Mouse (Mus musculus) liver, embryonic 18 days (tissue): ENCODE data around the gene Hcst. TPM values are rescaled to one million over a fixed set of nuclear protein-coding genes. Genes with fewer than 3 reads are reported as not detected.

ENCODE experiments used
- polyA plus RNA-seq: library from polyadenylated mRNA; depleted of rRNA; stranded (reverse); fragments of >200 nt; gene quantifications from 2 replicates; pipeline ENCODE4 v1.2.3, GENCODE M21; 2012; rRNA removed

Gene Hcst
- 9.2 and 10.5 TPM in 2 replicates for polyA plus RNA-seq

DNA sequence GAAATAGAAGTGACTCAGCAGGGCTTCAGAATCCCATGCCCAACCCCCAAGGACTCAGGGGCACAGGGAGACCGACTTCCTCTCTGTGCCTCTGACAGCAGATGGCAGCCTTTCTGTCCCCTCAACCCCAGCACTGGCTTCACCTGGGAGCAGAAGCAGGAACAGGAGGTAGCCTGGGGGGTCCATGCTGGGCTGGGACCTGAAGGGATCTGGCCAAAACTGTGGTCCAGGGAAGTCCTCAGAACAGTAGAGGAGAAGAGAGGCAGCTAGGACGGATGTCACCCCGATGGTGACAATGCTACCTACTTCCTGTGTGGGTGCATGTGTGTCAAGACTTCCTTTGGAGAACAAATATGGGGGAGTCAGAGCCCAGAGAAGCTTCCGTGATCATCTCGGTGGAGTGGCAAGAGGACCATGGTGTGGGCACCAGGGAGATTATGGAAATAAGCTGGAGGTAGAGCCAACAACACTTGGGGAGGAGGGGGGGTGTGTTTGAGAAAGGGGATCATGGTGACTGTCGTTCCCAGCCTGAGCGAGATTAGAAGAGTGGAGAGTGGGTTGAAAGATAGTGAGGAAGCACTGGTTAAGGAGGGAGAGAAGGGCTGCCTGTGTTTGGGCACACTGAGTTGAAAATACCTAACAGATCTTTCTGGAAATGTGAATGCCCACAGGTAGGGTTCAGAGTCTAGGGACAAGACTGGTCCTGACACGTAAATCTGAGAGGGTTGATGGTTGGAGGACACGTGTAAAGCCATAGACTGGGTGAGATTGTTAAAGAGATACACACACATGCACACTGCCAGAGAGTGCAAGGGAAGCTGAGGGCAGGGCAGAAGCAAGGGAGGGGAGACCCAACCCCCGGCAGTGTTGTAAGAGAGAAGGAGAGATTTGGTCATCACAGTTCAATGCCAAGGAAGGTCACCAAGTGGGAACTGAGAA lies at the start of gene Hcst:
Gene Hcst (minus strand): TSS at position 294 of the 939 bp plus-strand sequence.

DNA sequence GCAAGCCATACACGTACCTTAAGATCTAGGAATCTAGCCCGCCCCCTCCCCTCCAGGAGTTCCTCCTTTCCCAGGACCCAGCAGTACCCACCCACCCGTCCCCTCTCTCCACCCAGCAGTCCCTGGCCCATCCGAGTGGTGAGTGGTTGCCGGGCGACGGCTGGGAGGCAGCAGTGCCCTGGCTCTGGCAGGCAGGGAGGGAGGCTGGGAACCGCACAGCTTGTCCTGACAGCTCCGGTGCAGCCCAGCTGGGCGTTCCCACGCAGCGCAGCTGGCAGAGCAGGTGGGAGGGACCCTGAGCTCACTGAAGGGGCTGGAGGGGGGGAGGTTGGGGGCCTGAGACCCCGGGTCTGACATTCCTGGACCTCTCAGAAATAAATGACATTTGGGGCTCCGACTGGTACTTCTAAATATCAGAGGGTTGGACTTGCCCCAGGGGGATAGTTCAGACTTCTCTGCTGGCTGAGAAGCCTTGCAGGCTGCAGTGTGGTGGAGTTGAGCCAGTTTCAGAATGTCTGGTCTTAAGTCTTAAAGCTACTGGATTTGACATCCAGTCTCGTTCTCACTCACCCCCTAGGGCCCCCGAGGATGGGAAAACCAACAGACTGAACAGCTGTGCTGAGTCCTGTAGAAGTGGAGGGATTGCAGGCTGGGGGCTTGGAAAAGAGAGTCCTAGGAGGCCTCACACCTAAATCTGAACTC lies 38.1 kb upstream of the Hcst start, which contains the start of the genes Kirrel2 and Nphs1:
Gene Kirrel2 (minus strand): TSS at position 62 of the 702 bp plus-strand sequence.
Gene Nphs1 (plus strand): TSS at position 687 of the 702 bp plus-strand sequence.

DNA sequence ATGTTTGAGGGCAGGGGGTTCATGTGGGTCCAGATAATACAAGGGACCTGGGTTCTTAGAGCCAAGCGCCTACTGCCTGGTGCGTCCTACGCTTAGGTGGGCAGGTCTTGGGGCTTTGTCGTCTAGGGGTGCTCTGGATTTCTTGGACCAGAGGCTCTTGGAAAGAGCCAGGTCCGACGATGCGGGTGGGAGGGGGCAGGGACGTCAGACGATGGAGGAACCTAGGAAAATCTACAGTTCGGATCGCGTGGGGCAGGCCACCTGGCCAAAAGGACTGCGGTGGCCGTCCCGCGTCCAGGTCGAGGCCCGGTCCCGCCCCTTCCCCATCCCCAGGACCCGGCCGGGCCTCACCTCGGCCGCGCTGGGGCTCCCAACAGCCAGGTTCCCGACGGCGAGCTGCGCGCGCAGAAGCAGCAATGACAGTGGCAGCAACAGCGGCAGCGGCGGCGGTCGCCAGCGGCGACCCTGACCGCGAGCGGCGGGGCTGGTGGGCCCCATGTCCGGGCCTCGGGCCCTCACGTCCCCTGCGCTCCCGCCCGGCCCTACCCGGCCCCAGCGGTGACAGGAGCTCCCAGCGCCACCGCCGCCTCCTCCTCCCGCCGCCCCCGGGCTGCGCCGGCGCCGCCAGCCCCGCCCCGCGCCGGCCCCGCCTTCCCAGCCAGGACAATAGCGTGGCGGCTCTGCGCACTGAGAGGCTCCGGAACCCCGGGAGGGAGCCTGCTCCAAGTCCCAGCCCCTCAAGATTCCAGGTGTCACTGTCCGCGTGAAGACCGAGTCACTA lies 25.5 kb upstream of the Hcst start, which contains the start of gene Aplp1:
Gene Aplp1 (minus strand): TSS at position 565 of the 781 bp plus-strand sequence.

DNA sequence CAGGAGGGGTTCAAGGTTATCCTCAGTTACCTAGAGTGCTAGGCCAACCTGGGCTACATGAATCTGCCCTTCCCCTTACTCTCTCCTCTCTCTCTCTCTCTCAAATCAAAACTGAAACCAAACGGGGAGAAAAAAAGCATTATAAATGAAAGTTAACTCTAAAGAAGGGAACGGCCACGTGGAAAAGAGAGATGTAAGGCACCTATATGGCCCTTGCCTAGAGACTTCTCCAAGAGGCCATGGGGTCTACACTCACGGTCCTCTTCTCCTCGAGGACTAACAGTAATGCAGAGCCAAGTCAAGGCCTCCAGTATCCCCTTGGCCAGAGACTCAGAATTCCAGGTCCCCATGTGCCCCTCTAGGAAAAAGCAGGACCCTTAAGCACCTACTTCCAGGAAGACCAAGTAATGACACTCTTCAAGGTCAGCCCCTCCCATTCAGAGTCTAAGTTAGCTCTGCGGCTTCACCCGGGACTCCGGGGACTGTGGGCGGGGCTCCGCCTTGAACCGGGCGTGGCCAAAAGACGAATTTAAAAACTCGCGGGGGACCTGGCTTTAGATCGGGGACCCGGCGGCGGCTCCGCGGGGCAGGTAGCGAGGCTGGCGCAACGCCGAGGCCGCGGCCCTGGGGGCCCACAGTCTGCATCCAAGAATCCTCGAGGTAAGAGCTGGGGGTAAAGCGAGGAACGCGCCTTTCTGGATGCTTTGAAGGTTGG lies 1.7 kb upstream of the Hcst start, which contains the start of gene Nfkbid:
Gene Nfkbid (plus strand): TSS at position 558 of the 715 bp plus-strand sequence.

DNA sequence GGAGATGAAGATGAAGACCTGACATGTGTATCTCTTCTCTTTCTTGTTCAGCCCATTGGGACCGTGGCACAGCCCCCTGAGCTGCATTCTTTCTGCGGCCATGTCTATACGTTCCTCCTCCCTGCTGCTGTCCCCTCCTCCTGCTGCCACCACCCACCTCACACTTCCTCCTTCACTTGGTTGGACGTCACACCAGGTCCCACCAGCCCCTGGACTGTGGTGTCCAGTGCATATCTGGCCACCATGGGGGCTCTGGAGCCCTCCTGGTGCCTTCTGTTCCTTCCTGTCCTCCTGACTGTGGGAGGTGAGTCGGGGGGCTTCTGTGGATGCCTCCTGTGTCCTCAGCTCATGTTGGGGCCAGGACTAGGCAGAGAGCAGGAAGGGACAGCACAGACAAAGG lies 6.1 kb downstream of the Hcst start, which contains the start of gene Tyrobp:
Gene Tyrobp (plus strand): TSS at position 165 of the 400 bp plus-strand sequence.

Other genes starting within 250 kb of the Hcst start
- 8.5 and 12.2 TPM in 2 replicates for gene Cox7a1, start 235.7 kb downstream of the Hcst start, polyA plus RNA-seq
- 118 and 128 TPM in 2 replicates for gene Capns1, start 221.0 kb downstream of the Hcst start, polyA plus RNA-seq
- 52.4 and 53.8 TPM in 2 replicates for gene Polr2i, start 187.9 kb downstream of the Hcst start, polyA plus RNA-seq
- gene Tbcb, start 187.6 kb downstream of the Hcst start, polyA plus RNA-seq = 16.3 and 18.1 TPM in 2 replicates
- gene Ovol3, start 184.1 kb downstream of the Hcst start, polyA plus RNA-seq = not detected in 2 replicates
- gene Thap8, start 139.8 kb downstream of the Hcst start, polyA plus RNA-seq = 0.03 and 0.06 TPM in 2 replicates
- 7.1 and 8.5 TPM in 2 replicates for gene Wdr62, start 139.4 kb downstream of the Hcst start, polyA plus RNA-seq
- gene Clip3, start 128.1 kb downstream of the Hcst start, polyA plus RNA-seq = 0.48 and 1.3 TPM in 2 replicates
- 18.7 and 21.2 TPM in 2 replicates for gene Alkbh6, start 111.1 kb downstream of the Hcst start, polyA plus RNA-seq
- 33.6 and 40.1 TPM in 2 replicates for gene Syne4, start 105.0 kb downstream of the Hcst start, polyA plus RNA-seq
- 0.35 and 0.37 TPM in 2 replicates for gene E130208F15Rik, start 98.1 kb downstream of the Hcst start, polyA plus RNA-seq
- gene Sdhaf1, start 96.0 kb downstream of the Hcst start, polyA plus RNA-seq = 6.4 and 7.1 TPM in 2 replicates
- 4.1 and 4.2 TPM in 2 replicates for gene Lrfn3, start 57.1 kb downstream of the Hcst start, polyA plus RNA-seq
- gene Tyrobp, start 6.1 kb downstream of the Hcst start, polyA plus RNA-seq = 219 and 235 TPM in 2 replicates
- gene Nfkbid, start 1.9 kb upstream of the Hcst start, polyA plus RNA-seq = 1.9 TPM in 2 replicates
- gene Aplp1, start 25.7 kb upstream of the Hcst start, polyA plus RNA-seq = 2.4 and 2.6 TPM in 2 replicates
- 0.08 and 0.24 TPM in 2 replicates for gene Kirrel2, start 37.8 kb upstream of the Hcst start, polyA plus RNA-seq
- gene Nphs1, start 38.5 kb upstream of the Hcst start, polyA plus RNA-seq = 0.01 and 0.06 TPM in 2 replicates
- 170 and 183 TPM in 2 replicates for gene Prodh2, start 73.8 kb upstream of the Hcst start, polyA plus RNA-seq
- gene Arhgap33, start 115.2 kb upstream of the Hcst start, polyA plus RNA-seq = 3.4 and 4.6 TPM in 2 replicates
- gene Hspb6, start 132.3 kb upstream of the Hcst start, polyA plus RNA-seq = 3.5 and 4.6 TPM in 2 replicates
- gene Proser3, start 132.4 kb upstream of the Hcst start, polyA plus RNA-seq = 3.4 and 6.2 TPM in 2 replicates
- 13.1 and 13.4 TPM in 2 replicates for gene Lin37, start 140.0 kb upstream of the Hcst start, polyA plus RNA-seq
- gene U2af1l4, start 143.4 kb upstream of the Hcst start, polyA plus RNA-seq = 20.0 and 21.9 TPM in 2 replicates
- 0.68 and 0.95 TPM in 2 replicates for gene Gm49396, start 143.5 kb upstream of the Hcst start, polyA plus RNA-seq
- 61.9 and 66.3 TPM in 2 replicates for gene Psenen, start 143.8 kb upstream of the Hcst start, polyA plus RNA-seq
- 1.2 and 1.3 TPM in 2 replicates for gene Igflr1, start 145.6 kb upstream of the Hcst start, polyA plus RNA-seq
- gene Kmt2b, start 168.9 kb upstream of the Hcst start, polyA plus RNA-seq = 8.2 and 10.0 TPM in 2 replicates
- gene Zbtb32, start 179.1 kb upstream of the Hcst start, polyA plus RNA-seq = 0.24 and 0.36 TPM in 2 replicates
- 0.23 and 0.35 TPM in 2 replicates for gene Upk1a, start 193.0 kb upstream of the Hcst start, polyA plus RNA-seq
- gene Cox6b1, start 206.3 kb upstream of the Hcst start, polyA plus RNA-seq = 514 and 548 TPM in 2 replicates
- not detected in 2 replicates for gene Etv2, start 216.0 kb upstream of the Hcst start, polyA plus RNA-seq
- gene Rbm42, start 230.5 kb upstream of the Hcst start, polyA plus RNA-seq = 21.2 and 21.7 TPM in 2 replicates
- gene Haus5, start 245.1 kb upstream of the Hcst start, polyA plus RNA-seq = 13.8 and 14.4 TPM in 2 replicates